Mouse (Mus musculus): ENCODE data around the gene Olfr976.

DNA sequence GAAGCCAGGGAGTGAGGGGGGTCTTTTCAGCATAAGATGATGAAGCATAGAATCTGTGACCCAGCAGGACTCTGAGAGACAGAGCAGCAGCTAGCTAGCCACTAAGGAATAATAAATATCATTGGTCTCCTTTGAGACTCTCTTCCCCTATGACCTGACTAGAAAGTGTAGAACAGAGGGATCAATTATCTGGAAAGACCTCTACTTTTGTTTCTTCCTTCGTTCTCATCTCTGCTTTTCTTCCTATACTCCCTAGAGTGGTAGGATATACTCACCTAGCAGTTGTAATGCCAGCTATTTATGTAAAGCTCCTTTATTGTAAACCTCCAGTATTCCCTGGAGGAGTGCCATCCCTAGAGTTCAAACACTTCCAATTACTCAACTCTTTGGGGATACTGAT lies 9.0 kb downstream of the Olfr976 start, which contains the start of gene Olfr975:
- TF ChIP-seq CTCF (IDR thresholded peaks at IDR 0.05; ENCODE audit: low read depth) (no peak), EP300 (IDR thresholded peaks at IDR 0.05; ENCODE audit: low read depth) (no peak)
